17 mouse cellular contexts compared by ENCODE assay signal in genomic region chr6:52215070-52215469, GRCm38 (mm10). TPM values are rescaled to one million over a fixed set of nuclear protein-coding genes. Genes with fewer than 3 reads are reported as not detected.
DNase-seq lines count a peak whose midpoint lies in the region; ATAC-seq and TF ChIP-seq lines count a peak whose summit lies in the region.
"Had no signal": no experiment of that assay in that cellular context is flagged by ENCODE, and none has a peak within 500 bp of the region (broad histone marks: within the 10 kb centered on the region; RNA-seq: fewer than 3 reads in every experiment).

No protein-coding gene starts in this region.

- TF ChIP-seq CTCF in intestine, postnatal 0 days (IDR thresholded peaks at IDR 0.05; ENCODE audit: low read depth) = no peak

- no peak for DNase-seq in intestine, embryonic 14.5 days (ENCODE audit: low spot score)
- peak; percentile 20 to 29 for DNase-seq in kidney, adult 8-10 months
- no peak for DNase-seq in limb, embryonic 11.5 days (ENCODE audit: low spot score)
- DNase-seq in right cerebral cortex, postnatal 10 days (ENCODE audit: low spot score in 2 of 2) = no peak
- no peak for DNase-seq in left cerebral cortex, postnatal 25 days (ENCODE audit: low spot score in 2 of 2)
- no peak for DNase-seq in left cerebral cortex, adult 9 months (ENCODE audit: low spot score in 2 of 2)
- DNase-seq: cerebellum, postnatal 14 days; right cerebral cortex, adult 18-20 months; thymus, adult 2 months had no signal

- no peak overlapping the region for H3K9ac ChIP-seq in intestine, embryonic 14.5 days (ENCODE audit: low read length)
- H3K9ac ChIP-seq in intestine, postnatal 0 days (ENCODE audit: low read depth, low read length) = no peak overlapping the region
- no peak overlapping the region for H3K9ac ChIP-seq in limb, embryonic 11.5 days (ENCODE audit: low read length)
- peak overlapping the region; percentile 99; the same call in 1 of the 2 replicates for H3K9ac ChIP-seq in neural tube, embryonic 15.5 days (replicated peaks)
- H3K9ac ChIP-seq: embryonic facial prominence, embryonic 12.5 days; liver, embryonic 15.5 days had no signal

- H3K27me3 ChIP-seq in intestine, embryonic 14.5 days (replicated peaks; ENCODE audit: control insufficient read depth, insufficient read depth, low read length) = peaks cover 89% of the 10 kb centered on the region
- H3K27me3 ChIP-seq in intestine, postnatal 0 days (replicated peaks; ENCODE audit: control insufficient read depth, insufficient read depth, low read length) = peaks cover 93% of the 10 kb centered on the region
- H3K27me3 ChIP-seq in limb, embryonic 11.5 days (ENCODE audit: control insufficient read depth, insufficient read depth, low read length) = no peaks in the 10 kb centered on the region
- no peaks in the 10 kb centered on the region for H3K27me3 ChIP-seq in neural tube, embryonic 15.5 days (replicated peaks)

- no peak overlapping the region for H3K4me3 ChIP-seq in intestine, embryonic 14.5 days (ENCODE audit: low read depth, low read length)
- H3K4me3 ChIP-seq in intestine, postnatal 0 days (ENCODE audit: low read depth, low read length) = no peak overlapping the region
- H3K4me3 ChIP-seq in limb, embryonic 11.5 days (ENCODE audit: low read depth, low read length) = no peak overlapping the region
- peak overlapping the region; percentile 81 for H3K4me3 ChIP-seq in neural tube, embryonic 15.5 days (replicated peaks)
- H3K4me3 ChIP-seq: embryonic facial prominence, embryonic 12.5 days; heart, adult 2 months; liver, embryonic 15.5 days; midbrain, embryonic 10.5 days had no signal

- 41% methylated on average over 3 of the region's 3 CpGs for WGBS in intestine, embryonic 14.5 days
- 46% methylated on average over 3 of the region's 3 CpGs for WGBS in intestine, postnatal 0 days
- 20% methylated on average over 3 of the region's 3 CpGs for WGBS in limb, embryonic 11.5 days
- 18% methylated on average over 3 of the region's 3 CpGs for WGBS in neural tube, embryonic 15.5 days

- no peak overlapping the region for H3K27ac ChIP-seq in intestine, embryonic 14.5 days (ENCODE audit: low read depth)
- H3K27ac ChIP-seq in intestine, postnatal 0 days (ENCODE audit: low read depth, low read length) = no peak overlapping the region
- no peak overlapping the region for H3K27ac ChIP-seq in limb, embryonic 11.5 days (replicated peaks; ENCODE audit: low read depth, low read length)
- H3K27ac ChIP-seq in neural tube, embryonic 15.5 days (replicated peaks) = peak overlapping the region; percentile 100
- H3K27ac ChIP-seq: embryonic facial prominence, embryonic 12.5 days; heart, adult 2 months; liver, embryonic 15.5 days; midbrain, embryonic 10.5 days had no signal

- peaks cover 25% of the 10 kb centered on the region; the same call in 1 of the 2 replicates for H3K4me1 ChIP-seq in intestine, embryonic 14.5 days (replicated peaks; ENCODE audit: control insufficient read depth, insufficient read depth, low read length)
- no peaks in the 10 kb centered on the region for H3K4me1 ChIP-seq in intestine, postnatal 0 days (replicated peaks; ENCODE audit: control insufficient read depth, insufficient read depth, low read length)
- peaks cover 53% of the 10 kb centered on the region for H3K4me1 ChIP-seq in limb, embryonic 11.5 days (ENCODE audit: control insufficient read depth, insufficient read depth, low read length)
- peaks cover 54% of the 10 kb centered on the region for H3K4me1 ChIP-seq in neural tube, embryonic 15.5 days

- intact Hi-C loops in left cerebral cortex, postnatal 25 days (cut with DNase I) = no loop called here

- H3K36me3 ChIP-seq in intestine, embryonic 14.5 days (ENCODE audit: control insufficient read depth, insufficient read depth, low read length) = no peaks in the 10 kb centered on the region
- no peaks in the 10 kb centered on the region for H3K36me3 ChIP-seq in intestine, postnatal 0 days (ENCODE audit: control insufficient read depth, insufficient read depth)
- no peaks in the 10 kb centered on the region for H3K36me3 ChIP-seq in limb, embryonic 11.5 days (ENCODE audit: control insufficient read depth, insufficient read depth, low read length)
- H3K36me3 ChIP-seq in neural tube, embryonic 15.5 days = no peaks in the 10 kb centered on the region
- H3K36me3 ChIP-seq: embryonic facial prominence, embryonic 12.5 days; liver, embryonic 15.5 days; midbrain, embryonic 10.5 days had no signal

- peak overlapping the region; percentile 64; the same call in 1 of the 2 replicates for H3K4me2 ChIP-seq in intestine, embryonic 14.5 days (ENCODE audit: low read length)
- H3K4me2 ChIP-seq in intestine, postnatal 0 days (replicated peaks; ENCODE audit: low read depth) = no peak overlapping the region
- peak overlapping the region; percentile 89; the same call in 1 of the 2 replicates for H3K4me2 ChIP-seq in limb, embryonic 11.5 days (ENCODE audit: low read depth, severe bottlenecking)
- peak overlapping the region; percentile 85 for H3K4me2 ChIP-seq in neural tube, embryonic 15.5 days
- H3K4me2 ChIP-seq: embryonic facial prominence, embryonic 12.5 days; liver, embryonic 15.5 days had no signal

- no peak for ATAC-seq in intestine, embryonic 14.5 days (replicated peaks; ENCODE audit: low FRiP score, low TSS enrichment, low read depth)
- no peak for ATAC-seq in intestine, postnatal 0 days
- ATAC-seq in limb, embryonic 11.5 days (ENCODE audit: insufficient number of reproducible peaks, low FRiP score, low TSS enrichment, low read depth) = no peak
- no peak for ATAC-seq in neural tube, embryonic 15.5 days (ENCODE audit: low FRiP score)

- no peaks in the 10 kb centered on the region for H3K9me3 ChIP-seq in intestine, embryonic 14.5 days (ENCODE audit: control insufficient read depth, low read length)
- H3K9me3 ChIP-seq in intestine, postnatal 0 days (ENCODE audit: control insufficient read depth) = no peaks in the 10 kb centered on the region
- no peaks in the 10 kb centered on the region for H3K9me3 ChIP-seq in limb, embryonic 11.5 days (ENCODE audit: control insufficient read depth, low read length)
- no peaks in the 10 kb centered on the region for H3K9me3 ChIP-seq in neural tube, embryonic 15.5 days (replicated peaks)
- H3K9me3 ChIP-seq: embryonic facial prominence, embryonic 12.5 days; liver, embryonic 15.5 days; midbrain, embryonic 10.5 days had no signal

RNA-seq across cellular contexts. Expression of gene Gm28308, which starts 1.9 kb away (rescaled TPM):
- not detected in 2 replicates for polyA plus RNA-seq in intestine, embryonic 14.5 days (2014; fragmentation: Nextera tagmentation; extraction: Ambion mirVana)
- not detected in 2 replicates for polyA plus RNA-seq in intestine, postnatal 0 days (2015; fragmentation: Nextera tagmentation; extraction: Ambion mirVana)
- 1.1 and 1.3 TPM in 2 replicates for polyA plus RNA-seq in limb, embryonic 11.5 days (2014; fragmentation: Nextera tagmentation; extraction: Ambion mirVana)
- polyA plus RNA-seq in neural tube, embryonic 15.5 days (2015; fragmentation: Nextera tagmentation; extraction: Ambion mirVana) = not detected in 2 replicates
- not detected for total RNA-seq in left cerebral cortex, postnatal 25 days (2021)
- total RNA-seq: heart, adult 2 months; heart, postnatal 4 days; left cerebral cortex, adult 18-20 months had no signal
- polyA plus RNA-seq: embryonic facial prominence, embryonic 12.5 days; heart, adult 2 months; liver, embryonic 15.5 days; midbrain, embryonic 10.5 days had no signal

RNA-seq across cellular contexts. Expression of gene Hoxa3, which starts 1.9 kb away (rescaled TPM):
- 9.2 and 9.7 TPM in 2 replicates for polyA plus RNA-seq in intestine, embryonic 14.5 days (2014; fragmentation: Nextera tagmentation; extraction: Ambion mirVana)
- 3.4 and 3.6 TPM in 2 replicates for polyA plus RNA-seq in intestine, postnatal 0 days (2015; fragmentation: Nextera tagmentation; extraction: Ambion mirVana)
- polyA plus RNA-seq in limb, embryonic 11.5 days (2014; fragmentation: Nextera tagmentation; extraction: Ambion mirVana) = 5.6 and 6.2 TPM in 2 replicates
- 10.7 and 14.6 TPM in 2 replicates for polyA plus RNA-seq in neural tube, embryonic 15.5 days (2015; fragmentation: Nextera tagmentation; extraction: Ambion mirVana)
- total RNA-seq in left cerebral cortex, postnatal 25 days (2021) = not detected
- total RNA-seq: left cerebral cortex, adult 18-20 months had no signal
- polyA plus RNA-seq: midbrain, embryonic 10.5 days had no signal

RNA-seq across cellular contexts. Expression of gene Hoxa6, which starts 6.5 kb away (rescaled TPM):
- 2.5 and 3.9 TPM in 2 replicates for polyA plus RNA-seq in intestine, embryonic 14.5 days (2014; fragmentation: Nextera tagmentation; extraction: Ambion mirVana)
- 0.76 and 0.81 TPM in 2 replicates for polyA plus RNA-seq in intestine, postnatal 0 days (2015; fragmentation: Nextera tagmentation; extraction: Ambion mirVana)
- 3.5 and 4.6 TPM in 2 replicates for polyA plus RNA-seq in limb, embryonic 11.5 days (2014; fragmentation: Nextera tagmentation; extraction: Ambion mirVana)
- 10.3 and 15.0 TPM in 2 replicates for polyA plus RNA-seq in neural tube, embryonic 15.5 days (2015; fragmentation: Nextera tagmentation; extraction: Ambion mirVana)
- not detected for total RNA-seq in left cerebral cortex, postnatal 25 days (2021)
- total RNA-seq: heart, adult 2 months; heart, postnatal 4 days; left cerebral cortex, adult 18-20 months had no signal
- polyA plus RNA-seq: embryonic facial prominence, embryonic 12.5 days; heart, adult 2 months; liver, embryonic 15.5 days; midbrain, embryonic 10.5 days had no signal

RNA-seq across cellular contexts. Expression of gene Hoxa7, which starts 6.6 kb away (rescaled TPM):
- 9.2 and 10.1 TPM in 2 replicates for polyA plus RNA-seq in intestine, embryonic 14.5 days (2014; fragmentation: Nextera tagmentation; extraction: Ambion mirVana)
- polyA plus RNA-seq in intestine, postnatal 0 days (2015; fragmentation: Nextera tagmentation; extraction: Ambion mirVana) = 5.6 and 6.2 TPM in 2 replicates
- polyA plus RNA-seq in limb, embryonic 11.5 days (2014; fragmentation: Nextera tagmentation; extraction: Ambion mirVana) = 14.7 and 16.2 TPM in 2 replicates
- 86.8 and 109 TPM in 2 replicates for polyA plus RNA-seq in neural tube, embryonic 15.5 days (2015; fragmentation: Nextera tagmentation; extraction: Ambion mirVana)
- total RNA-seq in left cerebral cortex, postnatal 25 days (2021) = not detected
- total RNA-seq: left cerebral cortex, adult 18-20 months had no signal
- polyA plus RNA-seq: midbrain, embryonic 10.5 days had no signal

RNA-seq across cellular contexts. Expression of gene Hoxa5, which starts 10.7 kb away (rescaled TPM):
- polyA plus RNA-seq in intestine, embryonic 14.5 days (2014; fragmentation: Nextera tagmentation; extraction: Ambion mirVana) = 30.1 and 34.1 TPM in 2 replicates
- 14.8 and 15.3 TPM in 2 replicates for polyA plus RNA-seq in intestine, postnatal 0 days (2015; fragmentation: Nextera tagmentation; extraction: Ambion mirVana)
- polyA plus RNA-seq in limb, embryonic 11.5 days (2014; fragmentation: Nextera tagmentation; extraction: Ambion mirVana) = 11.0 and 11.3 TPM in 2 replicates
- 26.8 and 73.9 TPM in 2 replicates for polyA plus RNA-seq in neural tube, embryonic 15.5 days (2015; fragmentation: Nextera tagmentation; extraction: Ambion mirVana)
- not detected for total RNA-seq in left cerebral cortex, postnatal 25 days (2021)
- total RNA-seq: left cerebral cortex, adult 18-20 months had no signal
- polyA plus RNA-seq: midbrain, embryonic 10.5 days had no signal

Comparison
In these comparisons a context has a peak if more than half of its experiments do, and no peak if none do; other contexts are left out.
1. DNase-seq: peak in kidney, adult 8-10 months (2 of 2); none in intestine, embryonic 14.5 days (single experiment), limb, embryonic 11.5 days (single experiment), right cerebral cortex, postnatal 10 days (0 of 2), left cerebral cortex, postnatal 25 days (0 of 2) and left cerebral cortex, adult 9 months (0 of 2).